Mouse (Mus musculus) G1E (cell line): ENCODE data around the gene H2-Oa.

Experiments
- CTCF ChIP-seq: IDR thresholded peaks from 2 replicates; pipeline ENCODE4 v1.5.1; 2012; ENCODE audit warnings: low read depth, low read length, inconsistent platforms, mixed read lengths
- GATA1 ChIP-seq: IDR thresholded peaks from 2 replicates; pipeline ENCODE4 v1.6.1; 2012; ENCODE audit warnings: borderline replicate concordance, low read length, inconsistent platforms, mixed read lengths
- POLR2AphosphoS5 ChIP-seq: IDR thresholded peaks from 2 replicates; pipeline ENCODE4 v1.6.1; 2012; ENCODE audit warnings: low read depth, low read length, inconsistent platforms; ENCODE audit not compliant: insufficient replicate concordance
- TAL1 ChIP-seq: conservative IDR thresholded peaks from 2 replicates; pipeline ENCODE4 v1.6.1; 2012; ENCODE audit warnings: low read depth, low read length, inconsistent platforms, mixed read lengths

DNA sequence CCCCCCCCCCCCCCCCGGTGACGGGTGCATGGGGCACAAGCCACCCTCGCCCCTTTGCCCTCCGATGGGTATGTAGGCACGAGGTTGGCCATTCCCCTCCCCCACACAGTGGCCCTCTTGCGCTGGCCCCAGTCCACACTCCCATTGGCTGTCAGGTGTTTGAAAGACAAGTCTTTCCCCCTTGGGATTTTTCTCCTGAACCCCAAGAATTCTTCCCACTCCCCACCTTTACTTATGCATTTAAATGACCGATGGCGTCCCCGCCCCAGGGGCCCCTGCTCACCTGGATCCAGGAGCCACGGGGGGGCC lies 29.7 kb downstream of the H2-Oa start:
- TF ChIP-seq CTCF = no peak
- TF ChIP-seq GATA1 = no peak
- no peak for TF ChIP-seq TAL1
- TF ChIP-seq POLR2AphosphoS5 = no peak
